Mouse (Mus musculus) heart, embryonic 15.5 days (tissue): ENCODE measurements around the gene Grn. TPM values are rescaled to one million over a fixed set of nuclear protein-coding genes. Genes with fewer than 3 reads are reported as not detected.

Experiments used
- ATAC-seq: fragments of 200-750 bp; cut with Nextera tagmentation; replicated peaks from 2 replicates; pipeline ENCODE4 v1.8.0; 2017; ENCODE audit warnings: low read depth, moderate TSS enrichment; ENCODE audit not compliant: insufficient number of reproducible peaks, insufficient read depth, low FRiP score
- H3K27ac ChIP-seq: fragments of 300-500 bp; sonication (generic); 2 replicates; pipeline ENCODE4 v1.5.1; 2015; ENCODE audit warnings: mild to moderate bottlenecking, inconsistent platforms
- H3K27me3 ChIP-seq: fragments of 300-500 bp; sonication (generic); 2 replicates; pipeline ENCODE4 v1.6.1; 2015; ENCODE audit warnings: inconsistent platforms
- H3K36me3 ChIP-seq: fragments of 300-500 bp; sonication (generic); 2 replicates; pipeline ENCODE4 v1.6.1; 2015; ENCODE audit warnings: mild to moderate bottlenecking, inconsistent platforms
- H3K4me1 ChIP-seq: fragments of 300-500 bp; sonication (generic); replicated peaks from 2 replicates; pipeline ENCODE4 v1.6.1; 2015; ENCODE audit warnings: inconsistent platforms
- H3K4me2 ChIP-seq: fragments of 300-500 bp; sonication (generic); 2 replicates; pipeline ENCODE4 v1.6.1; 2015; ENCODE audit warnings: inconsistent platforms, mild to moderate bottlenecking, moderate library complexity
- H3K4me3 ChIP-seq: fragments of 300-500 bp; sonication (generic); 2 replicates; pipeline ENCODE4 v1.5.1; 2015; ENCODE audit warnings: mild to moderate bottlenecking, inconsistent platforms
- H3K9ac ChIP-seq: fragments of 300-500 bp; sonication (generic); 2 replicates; pipeline ENCODE4 v1.6.1; 2015; ENCODE audit warnings: mild to moderate bottlenecking, inconsistent platforms
- H3K9me3 ChIP-seq: fragments of 300-500 bp; sonication (generic); replicated peaks from 2 replicates; pipeline ENCODE4 v1.6.1; 2016; ENCODE audit warnings: inconsistent platforms
- whole genome bisulfite sequencing: fragments of 180-500 bp; shearing (Covaris S2); methylation state at CpG from one replicate; pipeline ENCODE4 v1.1.7; 2015; ENCODE audit warnings: mixed read lengths; 5-methylcytosine and 5-hydroxymethylcytosine counted together
- polyA plus RNA-seq: library from polyadenylated mRNA; unstranded; fragments of >200 nt; fragmentation: Nextera tagmentation; extraction: Ambion mirVana; gene quantifications from 2 replicates; pipeline ENCODE4 v1.2.1, GENCODE M21; 2015

The Grn gene
- polyA plus RNA-seq, 1 experiment from 2014 or later: 198 TPM

DNA sequence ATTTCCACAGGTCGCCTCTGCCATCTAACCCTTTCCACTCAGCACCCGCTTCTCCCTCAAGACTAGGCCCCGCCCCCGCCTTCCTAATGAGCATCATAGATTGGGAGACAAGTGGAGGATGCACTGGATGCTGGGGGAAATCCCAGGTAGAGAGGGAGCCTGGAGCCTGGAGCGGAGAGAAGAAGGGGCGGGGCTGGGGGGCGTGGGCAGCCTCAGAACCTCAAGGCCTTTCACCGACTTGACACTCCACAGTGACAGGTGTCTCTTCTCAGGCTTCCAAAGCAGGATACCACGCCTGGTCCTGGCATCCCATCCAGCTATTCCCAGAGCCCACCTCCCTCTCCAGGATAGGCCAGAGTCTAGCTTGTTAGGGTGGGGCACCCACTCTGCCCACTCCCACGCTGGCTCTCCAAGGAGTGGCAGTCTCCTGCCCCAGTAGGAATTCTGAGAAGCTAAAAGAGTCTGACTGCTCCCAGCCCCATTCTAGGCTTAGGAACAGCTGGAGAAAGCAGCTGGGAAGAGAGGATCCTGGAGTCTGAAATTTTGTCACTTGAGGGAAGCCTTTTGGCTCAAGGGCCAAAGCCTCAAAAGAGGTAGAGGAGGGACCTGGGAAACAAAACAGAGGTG is 15.3 kb downstream of the Grn start:
- H3K27ac ChIP-seq: peak overlapping the region; percentile 87
- 24% methylated on average over 10 of the region's 10 CpGs for WGBS
- peak overlapping the region; percentile 93 for H3K9ac ChIP-seq
- peak; percentile 27; the same call in 1 of the 2 replicates for ATAC-seq
- 0 out of 2 replicates have a peak, but pooled peaks cover 3% of the 10 kb centered on the region for H3K27me3 ChIP-seq
- H3K4me1 ChIP-seq: peaks cover 56% of the 10 kb centered on the region
- H3K9me3 ChIP-seq: no peaks in the 10 kb centered on the region
- peak overlapping the region; percentile 88 for H3K4me2 ChIP-seq
- H3K4me3 ChIP-seq: peak overlapping the region; percentile 93
- peaks cover 19% of the 10 kb centered on the region; the same call in 1 of the 2 replicates for H3K36me3 ChIP-seq

DNA sequence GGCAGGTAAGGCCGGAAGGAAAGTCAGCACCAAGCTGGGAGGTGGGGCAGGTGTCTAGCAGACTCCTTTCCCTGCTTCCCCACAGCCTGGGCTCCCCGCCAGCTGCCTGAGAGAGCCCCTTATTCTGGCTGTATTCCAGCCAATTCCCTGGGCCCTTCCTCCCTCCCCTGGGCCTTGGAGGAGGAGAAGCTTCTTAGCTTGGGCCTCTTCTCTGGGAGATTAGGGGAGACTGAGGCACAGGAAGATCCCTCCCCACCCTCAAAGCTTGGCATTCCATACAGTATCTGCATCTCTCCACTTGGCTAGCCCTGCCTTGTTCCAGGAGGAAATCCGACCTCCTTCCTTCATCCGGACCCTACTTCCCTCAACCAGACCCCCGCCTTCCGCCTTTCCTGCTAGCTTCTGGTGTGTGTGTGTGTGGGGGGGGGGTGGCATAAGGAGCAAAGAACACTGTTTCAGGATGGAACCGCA is 15.8 kb downstream of the Grn start:
- Histone ChIP-seq H3K36me3 (peaks cover 17% of the 10 kb centered on the region; the same call in 1 of the 2 replicates), H3K27ac (peak overlapping the region; percentile 87), H3K27me3 (0 out of 2 replicates have a peak, but pooled peaks cover 3% of the 10 kb centered on the region), H3K4me3 (peak overlapping the region; percentile 93), H3K4me2 (peak overlapping the region; percentile 88), H3K9me3 (no peaks in the 10 kb centered on the region), H3K4me1 (peaks cover 56% of the 10 kb centered on the region), H3K9ac (peak overlapping the region; percentile 93)
- 8% methylated on average over 7 of the region's 7 CpGs for WGBS
- peak; percentile 25 for ATAC-seq

DNA sequence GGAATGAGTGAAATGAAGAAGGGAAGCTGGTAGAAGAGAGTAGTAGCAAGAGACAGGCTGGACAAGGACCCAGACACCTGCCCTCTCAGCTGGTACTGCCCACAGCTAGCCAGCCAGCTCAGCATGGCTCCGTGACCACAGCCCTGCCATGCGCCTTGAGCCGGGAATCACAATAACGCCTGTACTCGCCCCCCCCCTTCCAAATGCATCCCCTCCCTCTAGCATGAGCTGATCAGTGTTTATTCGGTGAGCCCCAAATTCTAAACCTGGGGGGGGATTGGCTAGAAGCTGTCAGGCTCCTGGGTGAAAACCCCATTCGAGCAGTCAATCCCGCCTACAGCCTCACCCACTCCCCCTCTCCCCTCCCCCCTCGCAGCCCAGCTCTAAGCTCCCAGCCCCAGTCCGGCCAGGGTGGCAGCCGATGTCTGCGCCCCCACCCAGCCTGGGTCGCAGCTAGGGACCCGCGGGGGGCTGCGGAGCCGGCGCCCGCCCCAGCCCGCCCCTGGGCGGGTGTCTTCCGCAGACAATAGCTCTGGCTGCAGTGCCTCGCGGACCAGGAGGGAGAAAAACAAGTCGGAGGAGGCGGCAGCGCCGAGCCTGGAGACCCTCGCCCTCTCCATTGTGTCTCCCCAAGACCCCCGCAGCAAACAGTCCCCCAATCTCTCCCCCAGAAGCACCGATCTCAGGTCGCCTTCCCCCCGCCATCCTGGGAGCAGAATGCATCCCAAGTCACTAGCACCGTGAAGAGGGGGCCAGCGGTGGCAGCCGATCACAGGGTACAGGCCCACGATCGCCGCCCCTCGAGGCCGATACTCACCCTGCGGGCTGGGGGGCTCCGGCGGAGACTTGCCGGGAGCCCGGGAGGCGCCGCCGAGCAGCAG is 16.7 kb downstream of the Grn start:
- Histone ChIP-seq H3K9ac (peak overlapping the region; percentile 93), H3K4me1 (peaks cover 55% of the 10 kb centered on the region), H3K4me2 (peak overlapping the region; percentile 88), H3K9me3 (no peaks in the 10 kb centered on the region), H3K27me3 (0 out of 2 replicates have a peak, but pooled peaks cover 3% of the 10 kb centered on the region), H3K36me3 (peaks cover 8% of the 10 kb centered on the region; the same call in 1 of the 2 replicates), H3K27ac (peak overlapping the region; percentile 87), H3K4me3 (peak overlapping the region; percentile 93)
- ATAC-seq: peak; percentile 32
- under 1% methylated on average over 47 of the region's 49 CpGs for WGBS

DNA sequence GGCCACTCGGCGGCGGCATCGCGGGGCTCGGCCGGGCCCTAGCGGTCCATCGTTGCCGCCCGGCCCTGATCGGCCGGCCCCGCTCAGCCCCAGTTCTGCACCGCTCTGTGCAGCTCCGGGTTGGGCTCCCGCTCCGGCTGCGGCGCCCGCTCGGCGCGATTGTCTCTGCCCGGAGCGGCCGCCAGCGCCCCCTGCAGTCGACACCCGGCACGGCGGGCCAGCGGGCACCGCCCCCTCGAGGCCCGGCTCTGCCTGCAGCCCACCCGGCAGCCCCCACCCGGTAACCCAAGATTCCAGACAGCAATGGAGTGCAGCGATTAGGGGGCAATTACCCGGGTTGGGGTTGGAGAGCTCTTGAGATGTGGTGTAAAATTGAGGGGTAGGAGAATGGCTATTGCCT is 17.4 kb downstream of the Grn start, which contains the start of gene Fam171a2:
Fam171a2 (minus strand) TSS at position 186 of the 400 bp plus-strand sequence.
- 0% methylated on average over 39 of the region's 40 CpGs for WGBS

DNA sequence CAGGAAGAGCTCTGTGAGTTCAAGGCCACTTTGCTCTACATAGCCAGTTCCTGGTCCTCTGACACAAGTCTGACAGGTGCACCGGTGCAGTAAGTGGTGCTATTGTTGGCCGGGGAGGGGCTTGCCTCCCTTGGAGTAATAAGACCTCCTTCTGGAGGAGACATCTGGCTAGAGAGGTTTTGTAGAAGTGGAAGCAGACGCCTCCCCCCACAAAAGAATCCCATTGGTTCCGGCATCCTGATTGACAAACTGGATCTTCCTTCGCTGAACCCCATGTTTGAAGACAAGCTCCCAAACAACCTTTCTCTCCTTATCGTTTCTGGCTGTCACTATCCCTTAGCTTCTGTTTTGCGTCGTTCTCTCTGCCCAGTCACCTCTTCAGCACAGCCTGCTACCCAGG is 18.2 kb downstream of the Grn start:
- ATAC-seq: no peak
- Histone ChIP-seq H3K4me3 (no peak overlapping the region), H3K27me3 (0 out of 2 replicates have a peak, but pooled peaks cover 7% of the 10 kb centered on the region), H3K36me3 (no peaks in the 10 kb centered on the region; the same call in 1 of the 2 replicates), H3K4me1 (peaks cover 50% of the 10 kb centered on the region), H3K27ac (no peak overlapping the region), H3K4me2 (no peak overlapping the region), H3K9ac (no peak overlapping the region), H3K9me3 (no peaks in the 10 kb centered on the region)
- WGBS: 15% methylated on average over 8 of the region's 8 CpGs

More for the DNA sequence above, 17.4 kb downstream of the Grn start, which contains the start of gene Fam171a2:
- Histone ChIP-seq H3K4me2 (peak within 1 kb of the TSS; percentile 88), H3K27ac (peak within 1 kb of the TSS; percentile 87), H3K4me1 (peaks cover 50% of the 10 kb centered on the region), H3K9ac (peak within 1 kb of the TSS; percentile 93), H3K9me3 (no peaks in the 10 kb centered on the region), H3K27me3 (0 out of 2 replicates have a peak, but pooled peaks cover 3% of the 10 kb centered on the region), H3K36me3 (peaks cover 4% of the 10 kb centered on the region; the same call in 1 of the 2 replicates), H3K4me3 (peak within 1 kb of the TSS; percentile 93)
- ATAC-seq: peak; percentile 59

DNA sequence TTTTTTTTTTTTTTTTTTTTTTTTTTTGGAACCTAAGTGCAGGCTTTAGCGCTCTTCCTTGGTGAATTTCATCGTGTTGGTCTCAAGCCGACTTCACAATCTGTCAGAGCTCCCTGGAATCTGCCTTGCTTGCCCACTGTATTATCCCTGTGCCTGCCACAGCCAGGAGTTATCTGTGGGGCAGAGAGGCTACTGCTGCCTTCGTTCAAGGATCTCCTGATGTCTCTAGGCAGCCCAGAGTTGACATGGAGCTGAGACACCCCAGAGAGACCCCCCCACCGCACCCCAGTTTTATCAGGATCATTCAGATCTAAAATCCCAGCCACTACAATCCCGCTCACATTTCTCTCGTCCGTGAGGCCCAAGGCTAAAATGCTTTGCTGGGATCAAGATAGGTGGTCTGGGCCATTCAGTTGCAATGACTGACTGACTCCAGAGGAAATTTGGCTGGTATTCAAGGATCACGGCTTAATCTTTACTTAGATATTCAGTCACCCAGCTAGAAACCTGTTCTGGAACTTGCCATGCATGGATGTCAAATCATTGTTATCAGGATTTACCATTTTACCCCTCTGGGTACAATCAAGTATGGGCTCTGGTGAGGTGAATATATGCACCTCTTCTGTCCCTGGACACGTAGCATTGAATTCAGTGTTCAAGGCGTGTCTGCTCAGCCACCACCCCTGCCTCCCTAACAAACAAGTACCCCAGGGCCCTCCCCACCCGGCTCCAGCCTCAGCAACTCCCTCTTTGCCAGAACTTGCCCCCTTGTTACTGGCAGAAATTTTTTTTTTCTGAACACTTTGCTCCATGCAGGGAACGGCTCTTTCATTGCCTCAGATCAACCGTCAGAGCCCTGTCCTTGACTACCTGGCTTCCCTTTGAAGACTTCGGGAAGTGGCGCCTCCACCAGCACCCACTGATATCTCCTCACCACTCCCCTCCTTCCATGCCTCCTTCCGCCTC is 19.2 kb downstream of the Grn start:
- Histone ChIP-seq H3K27ac (no peak overlapping the region), H3K27me3 (0 out of 2 replicates have a peak, but pooled peaks cover 7% of the 10 kb centered on the region), H3K4me1 (peaks cover 41% of the 10 kb centered on the region), H3K4me2 (no peak overlapping the region), H3K9me3 (no peaks in the 10 kb centered on the region), H3K4me3 (no peak overlapping the region), H3K9ac (no peak overlapping the region), H3K36me3 (no peaks in the 10 kb centered on the region)
- 41% methylated on average over 17 of the region's 17 CpGs for WGBS
- no peak for ATAC-seq

DNA sequence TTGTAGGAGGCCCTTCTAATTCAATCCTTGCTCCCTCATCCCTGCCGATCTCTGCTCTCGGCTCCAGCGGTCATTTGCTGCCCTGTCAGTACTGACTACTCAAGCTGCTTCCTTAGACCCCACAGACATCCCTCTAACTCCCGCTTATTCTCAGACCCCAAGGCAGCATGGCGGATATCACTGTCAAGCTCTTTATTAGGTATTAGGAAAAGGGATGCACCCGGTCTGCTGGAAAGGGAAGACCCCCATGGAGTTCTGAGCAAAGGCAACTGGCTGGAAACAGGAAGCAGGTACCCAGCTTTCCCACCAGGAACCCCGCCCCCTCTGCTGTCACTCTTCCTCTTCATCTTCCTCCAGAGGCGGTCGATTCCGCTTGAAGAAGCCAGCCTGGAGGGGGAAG is 23.0 kb downstream of the Grn start:
- H3K4me3 ChIP-seq: no peak overlapping the region
- H3K27me3 ChIP-seq: 0 out of 2 replicates have a peak, but pooled peaks cover 7% of the 10 kb centered on the region
- peaks cover 29% of the 10 kb centered on the region for H3K4me1 ChIP-seq
- H3K36me3 ChIP-seq: no peaks in the 10 kb centered on the region
- no peak for ATAC-seq
- H3K4me2 ChIP-seq: no peak overlapping the region
- WGBS: 31% methylated on average over 10 of the region's 10 CpGs
- H3K9me3 ChIP-seq: no peaks in the 10 kb centered on the region
- no peak overlapping the region for H3K27ac ChIP-seq
- no peak overlapping the region for H3K9ac ChIP-seq

DNA sequence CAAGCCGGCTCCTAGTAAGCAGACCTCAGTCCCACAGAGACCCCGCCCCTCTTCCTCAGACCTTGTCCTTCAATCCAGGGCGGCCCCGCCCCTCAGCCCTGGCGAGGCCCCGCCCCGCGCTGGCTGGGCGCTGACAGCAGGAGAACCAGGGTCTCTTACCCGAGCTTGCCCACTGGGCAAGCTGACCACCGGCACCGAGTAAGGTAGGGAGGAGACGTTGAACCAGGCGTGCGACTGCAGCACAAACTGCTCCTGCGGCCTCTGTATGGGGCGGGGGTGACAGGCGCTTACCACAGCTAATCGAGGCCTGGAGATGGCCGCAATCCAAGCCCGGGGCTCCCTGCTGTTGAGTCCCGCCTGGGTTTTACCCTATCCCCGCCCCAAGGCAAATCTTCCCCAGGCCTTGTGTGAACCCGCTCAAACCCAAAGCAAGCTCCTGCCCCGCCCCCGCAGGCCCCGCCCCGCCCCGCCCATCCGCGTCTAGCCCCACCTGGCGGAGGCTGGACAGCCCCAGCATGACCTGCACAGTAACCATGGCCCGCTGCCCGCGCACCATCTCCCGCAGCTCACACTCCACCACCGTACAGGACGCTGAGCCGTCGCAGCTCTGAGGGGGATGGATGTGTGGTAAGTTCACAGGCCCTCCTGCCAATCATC is 25.8 kb downstream of the Grn start:
- Histone ChIP-seq H3K9ac (peak overlapping the region; percentile 60), H3K27ac (peak overlapping the region; percentile 71), H3K4me1 (peaks cover 18% of the 10 kb centered on the region), H3K9me3 (no peaks in the 10 kb centered on the region), H3K27me3 (peaks cover 8% of the 10 kb centered on the region; the same call in 1 of the 2 replicates), H3K4me3 (peak overlapping the region; percentile 64), H3K36me3 (no peaks in the 10 kb centered on the region), H3K4me2 (peak overlapping the region; percentile 98)
- under 1% methylated on average over 40 of the region's 40 CpGs for WGBS
- ATAC-seq: peak; percentile 87

DNA sequence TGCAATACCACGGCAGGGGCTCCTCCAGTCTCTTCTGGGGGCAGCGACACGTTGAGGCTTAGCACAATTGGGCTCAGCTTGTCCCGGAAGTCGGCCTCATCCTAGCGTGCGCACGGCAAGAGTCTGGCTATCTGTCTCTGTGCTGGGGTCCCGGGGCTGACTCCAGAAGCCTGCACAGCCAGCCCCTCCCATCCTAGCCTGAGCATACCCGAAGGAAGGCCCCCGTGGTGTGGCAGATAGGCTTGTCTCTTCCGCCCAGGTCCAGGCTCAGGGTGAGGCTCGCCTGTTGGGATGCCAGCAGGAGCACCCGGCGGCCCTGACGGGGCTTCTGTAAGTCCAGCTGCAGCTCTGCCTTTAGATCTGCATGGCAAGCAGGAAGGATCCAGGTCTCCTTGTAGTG is 30.4 kb downstream of the Grn start:
- no peak overlapping the region for H3K4me2 ChIP-seq

DNA sequence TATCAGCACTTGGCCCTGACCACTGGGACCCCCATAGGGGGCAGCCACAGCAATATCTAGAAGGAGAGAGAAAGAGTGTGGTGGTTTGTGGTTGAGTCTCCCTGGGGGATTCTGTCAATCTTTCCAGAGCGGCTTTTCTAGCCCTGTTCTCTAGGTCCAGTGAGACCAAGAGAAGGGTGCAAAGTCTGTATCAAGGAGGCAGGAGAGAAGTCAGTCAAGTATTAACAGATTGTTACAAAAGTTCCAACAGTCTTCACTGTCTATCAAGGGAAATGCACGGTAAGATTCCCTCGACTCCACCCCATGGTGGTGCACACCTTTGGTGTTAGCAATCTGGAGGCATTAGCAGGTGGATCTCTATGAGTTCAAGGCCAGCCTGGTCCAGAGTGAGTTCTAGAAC is 31.6 kb downstream of the Grn start:
- no peak for ATAC-seq
- WGBS: 77% methylated on average over 3 of the region's 3 CpGs
- peaks cover 16% of the 10 kb centered on the region for H3K4me1 ChIP-seq
- no peak overlapping the region for H3K27ac ChIP-seq
- no peak overlapping the region for H3K4me2 ChIP-seq
- H3K36me3 ChIP-seq: no peaks in the 10 kb centered on the region
- H3K9me3 ChIP-seq: no peaks in the 10 kb centered on the region
- H3K9ac ChIP-seq: no peak overlapping the region
- H3K4me3 ChIP-seq: no peak overlapping the region
- peaks cover 4% of the 10 kb centered on the region; the same call in 1 of the 2 replicates for H3K27me3 ChIP-seq

More for the DNA sequence above, 30.4 kb downstream of the Grn start:
- peaks cover 4% of the 10 kb centered on the region; the same call in 1 of the 2 replicates for H3K27me3 ChIP-seq
- H3K36me3 ChIP-seq: no peaks in the 10 kb centered on the region
- H3K9me3 ChIP-seq: no peaks in the 10 kb centered on the region
- no peak overlapping the region for H3K4me3 ChIP-seq
- H3K9ac ChIP-seq: no peak overlapping the region
- peaks cover 15% of the 10 kb centered on the region for H3K4me1 ChIP-seq
- no peak for ATAC-seq
- 48% methylated on average over 16 of the region's 16 CpGs for WGBS
- H3K27ac ChIP-seq: no peak overlapping the region
